Mouse (Mus musculus): ENCODE measurements around the gene 1810013L24Rik. TPM values are rescaled to one million over a fixed set of nuclear protein-coding genes. Genes with fewer than 3 reads are reported as not detected.

1810013L24Rik gene
- polyA plus RNA-seq, 1 experiment = 52.2 TPM

DNA sequence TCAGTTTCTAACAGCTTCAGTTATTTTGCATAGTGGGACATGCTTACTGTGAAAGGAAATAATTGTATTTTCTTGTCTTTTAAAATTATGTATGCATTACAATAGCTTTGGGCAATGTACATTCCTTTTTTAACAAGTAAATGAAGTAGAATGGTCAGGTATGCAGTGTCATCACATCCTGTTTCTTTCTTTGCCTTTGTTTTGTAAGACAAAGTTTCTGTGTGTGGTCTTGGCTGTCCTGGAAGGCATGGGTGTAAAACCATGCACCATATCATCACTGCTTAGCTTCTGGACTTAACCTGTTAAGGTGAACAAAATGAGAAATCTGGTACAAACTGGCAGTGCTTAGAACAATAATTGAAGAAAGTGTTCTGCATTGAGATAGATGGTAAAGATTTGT, 9.0 kb downstream of the 1810013L24Rik start:
- no peak for DNase-seq (ENCODE audit: low read depth)
- TF ChIP-seq POLR2A (IDR thresholded peaks at IDR 0.05; ENCODE audit: borderline replicate concordance, extremely low read depth, insufficient read depth, insufficient read length, poor library complexity, severe bottlenecking) (no peak), CTCF (IDR thresholded peaks at IDR 0.05; ENCODE audit: borderline replicate concordance, extremely low read depth, insufficient read depth, insufficient read length) (no peak)

DNA sequence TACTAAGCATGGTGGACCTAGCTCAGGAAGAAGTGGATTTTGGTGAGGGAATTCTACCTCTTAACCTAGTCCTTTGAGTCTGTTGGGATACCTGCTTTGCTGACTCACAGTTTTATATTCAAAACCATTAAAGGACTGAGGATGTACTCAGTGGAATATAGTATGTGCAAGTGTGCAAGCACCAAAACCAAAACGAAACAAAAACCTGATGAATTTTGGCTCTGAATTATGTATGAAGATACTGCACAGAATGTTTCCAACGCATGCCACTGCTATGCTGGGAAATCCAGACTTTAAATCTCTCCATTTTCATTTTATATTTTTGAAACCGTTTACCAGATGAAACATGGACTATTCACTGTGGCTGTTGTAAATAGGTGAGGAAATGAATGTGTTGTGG, 10.7 kb downstream of the 1810013L24Rik start:
- no peak for DNase-seq (ENCODE audit: low read depth)
- TF ChIP-seq POLR2A (IDR thresholded peaks at IDR 0.05; ENCODE audit: borderline replicate concordance, extremely low read depth, insufficient read depth, insufficient read length, poor library complexity, severe bottlenecking) = no peak
- no peak for TF ChIP-seq CTCF (IDR thresholded peaks at IDR 0.05; ENCODE audit: borderline replicate concordance, extremely low read depth, insufficient read depth, insufficient read length)

DNA sequence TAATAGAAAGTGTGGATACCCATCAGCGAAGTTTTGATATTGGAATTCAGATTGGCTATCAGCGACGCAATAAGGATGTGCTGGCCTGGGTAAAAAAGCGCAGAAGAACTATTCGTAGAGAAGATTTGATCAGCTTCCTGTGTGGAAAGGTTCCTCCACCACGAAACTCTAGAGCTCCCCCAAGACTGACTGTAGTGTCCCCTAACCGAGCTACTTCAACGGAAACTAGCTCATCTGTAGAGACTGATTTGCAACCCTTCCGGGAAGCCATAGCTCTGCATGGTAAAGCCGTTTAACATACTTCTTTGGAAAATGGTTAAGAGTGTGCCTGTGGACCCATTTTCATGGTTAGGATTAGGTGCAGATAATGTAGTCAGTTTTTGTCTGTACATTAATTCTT, 13.1 kb downstream of the 1810013L24Rik start:
- no peak for DNase-seq (ENCODE audit: low read depth)
- TF ChIP-seq CTCF (IDR thresholded peaks at IDR 0.05; ENCODE audit: borderline replicate concordance, extremely low read depth, insufficient read depth, insufficient read length) = no peak
- no peak for TF ChIP-seq POLR2A (IDR thresholded peaks at IDR 0.05; ENCODE audit: borderline replicate concordance, extremely low read depth, insufficient read depth, insufficient read length, poor library complexity, severe bottlenecking)

DNA sequence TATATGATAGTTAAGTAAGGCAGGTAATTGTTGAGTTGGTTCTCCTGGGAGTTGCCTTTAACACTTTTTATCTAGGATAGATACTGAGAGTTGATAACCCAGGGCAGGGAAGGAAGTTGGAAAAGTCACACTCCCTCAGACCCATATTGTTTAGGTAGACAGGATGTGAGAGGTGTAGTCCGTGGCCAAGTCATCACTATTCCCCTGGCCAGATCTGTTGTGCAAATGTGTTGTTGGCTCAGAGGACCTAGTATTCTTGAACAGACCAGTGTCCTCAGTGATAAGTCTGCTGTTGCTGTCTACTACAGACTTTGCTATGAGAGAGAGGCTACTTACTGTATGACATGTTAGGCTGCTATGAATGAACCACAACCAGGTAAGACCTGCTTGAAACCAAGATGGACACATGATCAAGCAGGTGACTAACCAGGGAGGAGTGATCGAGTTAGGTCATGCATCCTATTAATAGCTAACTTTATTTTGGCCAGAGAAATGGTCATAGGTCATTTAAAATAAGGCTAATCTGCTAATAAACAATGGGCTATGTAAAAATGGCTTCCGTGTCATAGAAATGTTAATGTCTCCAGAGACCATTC, 13.8 kb downstream of the 1810013L24Rik start:
- no peak for DNase-seq (ENCODE audit: low read depth)
- TF ChIP-seq CTCF (IDR thresholded peaks at IDR 0.05; ENCODE audit: borderline replicate concordance, extremely low read depth, insufficient read depth, insufficient read length) (no peak), POLR2A (IDR thresholded peaks at IDR 0.05; ENCODE audit: borderline replicate concordance, extremely low read depth, insufficient read depth, insufficient read length, poor library complexity, severe bottlenecking) (no peak)

DNA sequence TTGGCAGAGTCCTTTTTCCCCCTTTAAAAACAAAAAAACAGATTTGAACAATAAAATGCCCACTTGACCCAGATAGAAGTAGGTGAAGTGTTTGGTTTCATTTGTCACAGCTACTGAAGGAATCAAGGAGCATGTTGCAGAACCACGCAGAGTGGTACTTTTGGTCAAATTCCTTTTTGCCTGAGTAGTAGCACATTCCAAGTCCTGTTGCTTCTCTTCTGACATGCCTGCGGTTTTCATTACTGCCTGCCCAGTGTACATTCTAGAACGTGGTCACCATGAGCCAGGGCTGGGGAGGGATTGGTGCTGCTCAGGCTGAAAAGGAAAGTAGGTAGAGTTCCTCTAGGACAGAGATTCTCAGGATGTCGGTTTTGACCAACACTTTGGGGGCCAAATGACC, 16.1 kb downstream of the 1810013L24Rik start:
- TF ChIP-seq POLR2A (IDR thresholded peaks at IDR 0.05; ENCODE audit: borderline replicate concordance, extremely low read depth, insufficient read depth, insufficient read length, poor library complexity, severe bottlenecking) = no peak
- TF ChIP-seq CTCF (IDR thresholded peaks at IDR 0.05; ENCODE audit: borderline replicate concordance, extremely low read depth, insufficient read depth, insufficient read length) = no peak
- DNase-seq (ENCODE audit: low read depth) = no peak

DNA sequence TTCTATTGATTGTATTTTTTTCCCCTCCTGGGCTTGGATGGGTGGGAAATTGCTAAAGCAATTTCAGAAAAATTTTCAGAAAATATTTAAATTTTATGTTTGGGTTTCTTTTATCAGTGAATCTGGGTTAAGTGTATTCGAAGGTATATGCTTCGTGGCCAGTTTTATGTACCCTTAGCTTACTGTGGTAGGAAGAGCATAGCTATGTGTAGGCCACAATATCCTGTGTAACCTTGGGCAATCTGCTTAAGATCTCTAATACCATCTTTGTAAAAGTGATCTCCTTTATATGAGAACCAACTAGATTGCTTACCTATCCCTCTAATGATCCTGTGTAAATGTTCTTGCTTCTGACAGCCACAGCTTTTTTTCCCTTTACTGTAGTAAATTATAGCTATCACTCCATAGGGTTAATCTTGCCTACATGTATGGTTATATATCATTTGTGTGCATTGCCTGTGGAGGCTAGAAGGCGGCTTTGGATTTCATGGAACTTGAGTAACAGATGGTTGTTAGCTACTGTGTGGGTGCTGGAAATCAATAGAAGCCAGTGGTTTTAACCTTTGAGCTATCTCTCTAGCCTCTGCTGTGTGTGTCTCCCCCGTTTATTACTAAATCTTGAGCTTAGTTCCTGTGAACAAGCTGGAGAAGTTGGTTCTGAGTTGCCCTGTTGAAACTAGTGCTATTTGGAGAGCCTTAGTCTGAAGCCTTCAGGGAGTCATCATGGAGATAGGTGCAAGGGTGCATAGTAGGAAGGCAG, 18.6 kb downstream of the 1810013L24Rik start:
- TF ChIP-seq CTCF (IDR thresholded peaks at IDR 0.05; ENCODE audit: borderline replicate concordance, extremely low read depth, insufficient read depth, insufficient read length) = no peak
- no peak for TF ChIP-seq POLR2A (IDR thresholded peaks at IDR 0.05; ENCODE audit: borderline replicate concordance, extremely low read depth, insufficient read depth, insufficient read length, poor library complexity, severe bottlenecking)
- DNase-seq (ENCODE audit: low read depth) = no peak

DNA sequence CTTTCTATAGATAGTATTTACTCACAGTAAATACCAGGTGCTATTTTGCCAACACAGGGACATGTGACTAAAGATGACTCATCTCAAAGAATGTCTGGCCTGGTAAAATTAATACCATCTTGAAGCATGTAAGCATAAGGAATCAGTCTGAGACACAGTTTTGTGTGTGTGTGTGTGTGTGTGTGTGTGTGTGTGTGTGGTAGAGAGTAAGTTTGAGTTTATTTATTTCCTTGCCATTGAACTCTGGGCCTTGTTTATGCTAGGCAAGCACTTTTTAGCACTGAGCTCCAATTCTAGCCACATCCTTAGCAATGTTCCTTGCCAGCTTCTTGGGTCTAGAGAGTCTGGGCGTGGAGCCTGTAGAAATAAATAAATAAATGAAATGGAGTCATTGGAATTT, 20.0 kb downstream of the 1810013L24Rik start:
- no peak for DNase-seq (ENCODE audit: low read depth)
- TF ChIP-seq CTCF (IDR thresholded peaks at IDR 0.05; ENCODE audit: borderline replicate concordance, extremely low read depth, insufficient read depth, insufficient read length) (no peak), POLR2A (IDR thresholded peaks at IDR 0.05; ENCODE audit: borderline replicate concordance, extremely low read depth, insufficient read depth, insufficient read length, poor library complexity, severe bottlenecking) (no peak)

DNA sequence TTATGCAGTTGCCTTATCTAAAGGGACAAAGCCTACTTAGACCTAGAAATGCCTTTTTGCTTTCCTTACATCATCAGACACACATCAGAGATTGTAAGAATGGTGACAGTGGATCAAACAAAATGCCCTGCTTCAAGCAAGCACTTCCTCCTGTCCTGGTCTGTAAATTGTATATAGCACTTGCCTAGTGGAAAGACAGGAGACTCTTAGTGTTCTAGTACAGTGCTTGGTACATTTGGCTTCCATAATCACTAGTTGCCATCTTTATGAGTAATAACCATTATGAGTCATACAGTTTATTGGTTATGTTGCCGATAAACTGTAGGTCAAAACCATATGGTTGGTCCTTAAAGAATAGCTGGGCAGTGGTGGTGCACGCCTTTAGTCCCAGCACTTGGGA, 25.2 kb downstream of the 1810013L24Rik start:
- no peak for DNase-seq (ENCODE audit: low read depth)
- TF ChIP-seq CTCF (IDR thresholded peaks at IDR 0.05; ENCODE audit: borderline replicate concordance, extremely low read depth, insufficient read depth, insufficient read length) = no peak
- no peak for TF ChIP-seq POLR2A (IDR thresholded peaks at IDR 0.05; ENCODE audit: borderline replicate concordance, extremely low read depth, insufficient read depth, insufficient read length, poor library complexity, severe bottlenecking)

DNA sequence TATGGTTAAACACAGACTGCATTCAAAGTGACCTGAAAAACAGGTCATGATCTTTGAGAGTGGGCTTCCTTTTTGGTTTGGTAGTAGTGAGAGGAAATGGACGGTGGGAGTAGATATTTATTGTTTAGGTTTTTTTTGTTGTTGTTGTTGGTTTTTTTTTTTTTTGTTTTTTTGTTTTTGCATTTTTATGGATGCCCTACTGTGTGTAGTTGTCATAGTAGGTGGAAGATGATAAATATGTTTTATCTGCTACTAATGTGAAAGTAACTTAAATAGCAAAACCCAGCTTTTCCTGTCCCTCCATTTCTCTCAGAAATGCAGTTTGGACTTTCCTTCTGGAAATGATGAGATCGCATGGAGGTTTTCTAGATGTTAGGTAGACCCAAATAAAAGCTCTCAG, 26.9 kb downstream of the 1810013L24Rik start:
- TF ChIP-seq POLR2A (IDR thresholded peaks at IDR 0.05; ENCODE audit: borderline replicate concordance, extremely low read depth, insufficient read depth, insufficient read length, poor library complexity, severe bottlenecking) (no peak), CTCF (IDR thresholded peaks at IDR 0.05; ENCODE audit: borderline replicate concordance, extremely low read depth, insufficient read depth, insufficient read length) (no peak)
- DNase-seq (ENCODE audit: low read depth) = no peak

DNA sequence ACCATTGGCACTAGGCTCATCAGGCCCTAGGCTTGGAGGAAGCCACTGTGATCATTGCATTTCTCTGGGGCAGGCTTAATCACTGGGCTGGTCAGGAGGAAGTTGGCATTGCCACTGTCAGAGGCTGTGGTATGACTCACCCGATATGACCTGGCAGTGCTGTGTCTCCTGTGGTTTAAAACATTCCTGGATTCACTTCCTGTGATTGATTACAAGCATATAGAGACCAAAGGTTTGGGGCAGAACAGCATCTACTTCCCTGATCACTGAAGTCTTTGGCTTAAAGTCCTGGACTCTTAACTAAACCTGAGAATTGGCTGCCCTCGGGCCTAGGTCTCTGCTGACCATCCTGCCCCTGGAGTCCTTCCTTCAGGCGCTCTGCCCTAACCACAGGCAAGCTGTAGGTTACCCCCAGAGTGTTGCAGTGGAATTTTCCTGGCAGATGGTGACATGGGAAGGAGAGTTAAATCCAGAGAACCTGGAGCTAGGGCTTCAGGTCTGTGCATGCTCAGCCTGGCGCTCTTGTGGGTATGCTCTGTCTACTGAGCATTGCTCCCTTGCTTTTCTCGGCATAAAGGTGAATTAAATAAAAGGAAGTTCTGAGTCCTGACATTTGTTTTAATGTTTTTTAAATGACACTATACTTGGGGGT, 32.6 kb downstream of the 1810013L24Rik start:
- no peak for DNase-seq (ENCODE audit: low read depth)
- TF ChIP-seq POLR2A (IDR thresholded peaks at IDR 0.05; ENCODE audit: borderline replicate concordance, extremely low read depth, insufficient read depth, insufficient read length, poor library complexity, severe bottlenecking) (no peak), CTCF (IDR thresholded peaks at IDR 0.05; ENCODE audit: borderline replicate concordance, extremely low read depth, insufficient read depth, insufficient read length) (no peak)

DNA sequence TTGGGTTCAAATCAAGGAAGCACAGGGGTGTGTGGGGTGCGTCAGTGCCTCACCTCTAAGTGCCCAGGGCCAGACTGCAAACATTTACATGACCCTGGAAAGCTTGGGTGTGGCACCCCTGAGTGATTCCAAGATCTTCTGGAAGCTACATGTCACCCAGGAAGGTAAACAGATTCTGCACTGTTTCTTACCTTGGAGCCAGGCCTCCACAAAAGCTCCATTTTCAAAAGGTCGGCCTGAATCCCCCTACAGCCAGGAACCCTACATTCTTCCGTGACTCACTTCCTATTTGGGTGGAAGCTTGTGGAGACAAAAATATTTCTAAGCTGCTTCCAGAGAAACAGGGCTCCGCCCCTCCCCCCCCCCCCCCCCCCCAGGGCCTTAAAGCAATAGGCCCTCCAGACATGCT, 34.3 kb downstream of the 1810013L24Rik start:
- DNase-seq (ENCODE audit: low read depth) = no peak
- TF ChIP-seq CTCF (IDR thresholded peaks at IDR 0.05; ENCODE audit: borderline replicate concordance, extremely low read depth, insufficient read depth, insufficient read length) (no peak), POLR2A (IDR thresholded peaks at IDR 0.05; ENCODE audit: borderline replicate concordance, extremely low read depth, insufficient read depth, insufficient read length, poor library complexity, severe bottlenecking) (no peak)

Data from brain, embryonic 14.5 days (tissue).